Mouse (Mus musculus) hindbrain, embryonic 10.5 days (tissue): ENCODE measurements at regions not wholly inside any gene's neighbourhood (a gene's known extent, or its start where the extent isn't known, plus 50 kb on each side); places are given as distances from the start of the nearest gene placed in this dataset.

ENCODE experiments used
- DNase-seq: peaks from one replicate; pipeline ENCODE4 v3.0.0-alpha.2; 2017; ENCODE audit warnings: low spot score
- H3K27ac ChIP-seq: fragments of 300-500 bp; sonication (generic); 2 replicates; pipeline ENCODE4 v1.5.1; 2016; ENCODE audit warnings: mild to moderate bottlenecking, moderate library complexity
- H3K27me3 ChIP-seq: fragments of 300-500 bp; sonication (generic); 2 replicates; pipeline ENCODE4 v1.6.1; 2016; ENCODE audit warnings: mild to moderate bottlenecking; ENCODE audit not compliant: poor library complexity, insufficient read depth, severe bottlenecking
- H3K36me3 ChIP-seq: fragments of 300-500 bp; sonication (generic); 2 replicates; pipeline ENCODE4 v1.6.1; 2016; ENCODE audit warnings: mild to moderate bottlenecking, moderate library complexity
- H3K4me1 ChIP-seq: fragments of 300-500 bp; sonication (generic); replicated peaks from 2 replicates; pipeline ENCODE4 v1.6.1; 2016; ENCODE audit warnings: mild to moderate bottlenecking
- H3K4me3 ChIP-seq: fragments of 300-500 bp; sonication (generic); 2 replicates; pipeline ENCODE4 v1.5.1; 2016; ENCODE audit warnings: mild to moderate bottlenecking, moderate library complexity
- H3K9me3 ChIP-seq: fragments of 300-500 bp; sonication (generic); 2 replicates; pipeline ENCODE4 v1.6.1; 2016; ENCODE audit warnings: mild to moderate bottlenecking, moderate library complexity
- WGBS: fragments of 180-500 bp; shearing (Covaris S2); methylation state at CpG from one replicate; pipeline ENCODE4 v1.1.7; 2016; 5-methylcytosine and 5-hydroxymethylcytosine counted together

DNA sequence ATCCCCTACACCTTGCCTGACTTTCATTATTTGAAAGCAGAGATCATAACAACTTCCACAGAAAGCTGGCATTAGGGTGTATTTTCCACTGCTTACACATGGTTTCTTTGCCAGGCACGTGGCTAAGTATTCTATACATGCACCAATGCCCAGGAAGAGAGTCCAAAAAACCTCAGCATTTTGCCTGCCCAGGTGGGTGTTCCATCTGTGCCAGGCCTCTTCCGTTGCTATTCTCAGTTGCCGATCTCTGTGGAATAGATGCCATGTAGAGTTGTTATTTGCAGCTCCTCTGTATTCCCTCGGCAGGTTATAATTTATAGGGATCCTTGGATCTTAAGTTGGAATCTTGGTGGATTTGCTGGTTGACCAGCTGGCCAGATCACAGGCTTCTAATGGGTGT, 161.3 kb downstream of the Gm5426 start:
- Histone ChIP-seq H3K9me3 (no peaks in the 10 kb centered on the region), H3K27me3 (no peaks in the 10 kb centered on the region), H3K4me1 (no peaks in the 10 kb centered on the region), H3K4me3 (no peak overlapping the region), H3K36me3 (no peaks in the 10 kb centered on the region), H3K27ac (no peak overlapping the region)
- 92% methylated on average over 4 of the region's 4 CpGs for WGBS
- DNase-seq = no peak

DNA sequence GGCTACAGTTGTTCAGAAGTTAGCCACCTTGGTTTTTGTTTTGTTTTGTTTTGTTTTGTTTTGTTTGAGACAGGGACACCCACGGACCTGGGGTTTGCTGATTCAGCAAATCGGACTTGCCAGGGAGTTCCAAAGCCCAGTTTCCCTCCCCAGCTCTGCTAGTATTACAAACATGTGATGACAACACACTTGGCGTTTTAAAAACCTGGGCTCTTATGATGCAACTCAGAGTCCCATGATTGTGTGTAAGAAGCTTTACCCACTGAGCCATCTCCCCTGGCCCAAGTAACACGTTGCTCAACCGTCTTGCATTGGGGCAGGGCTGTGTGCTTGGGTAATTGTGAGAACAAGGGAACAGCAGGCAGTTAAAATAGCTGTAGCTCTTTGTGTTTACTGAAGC, 162.2 kb downstream of the Gm5426 start:
- Histone ChIP-seq H3K36me3 (no peaks in the 10 kb centered on the region), H3K9me3 (no peaks in the 10 kb centered on the region), H3K27me3 (no peaks in the 10 kb centered on the region), H3K4me1 (no peaks in the 10 kb centered on the region), H3K4me3 (no peak overlapping the region), H3K27ac (no peak overlapping the region)
- 78% methylated on average over 5 of the region's 5 CpGs for WGBS
- no peak for DNase-seq

DNA sequence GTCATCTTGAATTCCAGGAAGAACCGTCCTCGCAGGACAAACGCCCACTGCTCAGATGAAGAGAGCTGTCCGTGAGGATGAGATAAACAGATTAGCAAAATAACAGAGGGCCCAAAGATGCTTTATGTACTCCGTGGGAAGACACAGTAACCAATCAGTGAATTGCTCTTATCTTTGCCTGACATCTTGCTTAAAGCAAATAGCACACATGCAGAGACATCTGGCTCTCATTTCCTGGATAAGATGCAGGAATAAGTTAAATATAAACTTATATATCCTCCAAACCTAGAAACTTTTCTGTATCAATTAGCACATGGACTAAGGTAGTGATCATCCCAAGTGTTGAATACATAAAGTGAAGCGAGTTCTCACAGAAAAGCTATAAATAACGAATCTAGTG, 169.3 kb downstream of the Gm5426 start:
- Histone ChIP-seq H3K27ac (no peak overlapping the region), H3K4me1 (peaks cover 22% of the 10 kb centered on the region), H3K4me3 (no peak overlapping the region), H3K36me3 (no peaks in the 10 kb centered on the region), H3K27me3 (no peaks in the 10 kb centered on the region), H3K9me3 (no peaks in the 10 kb centered on the region)
- no peak for DNase-seq
- WGBS = 78% methylated on average over 7 of the region's 7 CpGs

DNA sequence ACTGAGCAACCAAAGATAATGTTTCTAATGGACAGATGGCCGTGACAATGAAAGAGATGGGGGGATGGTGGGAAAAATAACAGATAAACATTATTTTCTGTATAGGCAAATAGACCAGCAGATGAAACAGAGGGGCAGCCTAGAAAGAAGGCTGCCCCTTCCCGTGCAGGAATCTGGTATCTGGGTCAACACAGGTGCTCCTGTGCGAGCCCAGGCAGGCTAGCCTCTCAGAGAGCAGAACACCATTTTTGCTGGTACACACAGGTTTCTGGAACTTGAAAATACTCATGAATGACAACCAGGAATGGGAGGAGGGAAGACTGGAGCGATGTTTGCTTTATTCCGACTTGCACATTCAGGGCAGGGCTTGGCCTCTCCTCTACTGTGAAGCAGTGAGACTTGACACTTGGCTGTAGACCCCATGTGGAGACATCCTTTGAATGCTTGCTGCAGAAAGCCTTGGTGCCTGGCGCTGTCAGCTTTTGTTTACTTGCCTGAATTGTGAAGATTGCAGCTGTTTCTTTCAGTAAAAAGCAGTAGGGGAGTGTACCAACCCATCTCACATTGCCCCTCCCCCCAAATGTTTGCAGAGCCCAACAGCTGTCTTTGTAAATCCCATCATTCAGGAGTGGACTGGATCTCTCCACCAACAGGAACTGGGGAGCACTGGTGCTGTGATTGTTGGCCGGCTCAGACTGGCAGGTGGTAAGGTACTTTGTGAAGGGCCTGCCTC, 172.5 kb downstream of the Gm5426 start:
- Histone ChIP-seq H3K27me3 (no peaks in the 10 kb centered on the region), H3K36me3 (peaks cover 8% of the 10 kb centered on the region), H3K27ac (peak overlapping the region; percentile 74), H3K9me3 (peaks cover 16% of the 10 kb centered on the region), H3K4me1 (peaks cover 22% of the 10 kb centered on the region), H3K4me3 (0 out of 2 replicates have a peak overlapping the region, but pooled peaks have one; percentile 2)
- WGBS = 6% methylated on average over 7 of the region's 7 CpGs
- DNase-seq = peak; percentile 75

- Histone ChIP-seq H3K4me3 (no peak overlapping the region), H3K27me3 (no peaks in the 10 kb centered on the region), H3K27ac (peak overlapping the region; percentile 74), H3K36me3 (peaks cover 8% of the 10 kb centered on the region), H3K9me3 (peaks cover 16% of the 10 kb centered on the region), H3K4me1 (peaks cover 22% of the 10 kb centered on the region)
- DNase-seq = no peak
- 70% methylated on average over 4 of the region's 4 CpGs for WGBS
These were observed 173.4 kb downstream of the Gm5426 start for GRCm38 (mm10) chr10:96309766-96310165.

DNA sequence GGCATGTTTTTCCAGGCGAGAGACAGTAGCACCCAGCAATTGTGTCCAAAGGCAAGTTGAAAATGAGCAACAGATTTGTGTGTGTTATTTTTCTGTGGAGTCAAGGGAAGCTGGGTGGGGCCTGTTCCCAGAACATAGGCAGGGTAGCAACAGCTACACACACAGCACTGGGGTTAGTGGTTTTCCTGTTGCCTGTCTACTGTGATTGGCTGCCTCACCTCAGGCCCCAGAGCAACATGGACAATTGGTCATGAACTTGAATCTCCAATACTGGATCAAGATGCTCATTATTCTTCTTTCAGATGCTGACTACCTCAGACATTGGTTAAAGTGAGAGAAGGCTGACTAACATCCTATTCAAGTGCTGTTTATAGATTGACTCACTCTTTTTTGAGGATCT, 188.9 kb downstream of the Gm5426 start:
- Histone ChIP-seq H3K27me3 (no peaks in the 10 kb centered on the region), H3K4me1 (peaks cover 2% of the 10 kb centered on the region; the same call in 1 of the 2 replicates), H3K4me3 (no peak overlapping the region), H3K36me3 (no peaks in the 10 kb centered on the region), H3K9me3 (no peaks in the 10 kb centered on the region), H3K27ac (no peak overlapping the region)
- no peak for DNase-seq
- 88% methylated on average over 1 of the region's 1 CpGs for WGBS

DNA sequence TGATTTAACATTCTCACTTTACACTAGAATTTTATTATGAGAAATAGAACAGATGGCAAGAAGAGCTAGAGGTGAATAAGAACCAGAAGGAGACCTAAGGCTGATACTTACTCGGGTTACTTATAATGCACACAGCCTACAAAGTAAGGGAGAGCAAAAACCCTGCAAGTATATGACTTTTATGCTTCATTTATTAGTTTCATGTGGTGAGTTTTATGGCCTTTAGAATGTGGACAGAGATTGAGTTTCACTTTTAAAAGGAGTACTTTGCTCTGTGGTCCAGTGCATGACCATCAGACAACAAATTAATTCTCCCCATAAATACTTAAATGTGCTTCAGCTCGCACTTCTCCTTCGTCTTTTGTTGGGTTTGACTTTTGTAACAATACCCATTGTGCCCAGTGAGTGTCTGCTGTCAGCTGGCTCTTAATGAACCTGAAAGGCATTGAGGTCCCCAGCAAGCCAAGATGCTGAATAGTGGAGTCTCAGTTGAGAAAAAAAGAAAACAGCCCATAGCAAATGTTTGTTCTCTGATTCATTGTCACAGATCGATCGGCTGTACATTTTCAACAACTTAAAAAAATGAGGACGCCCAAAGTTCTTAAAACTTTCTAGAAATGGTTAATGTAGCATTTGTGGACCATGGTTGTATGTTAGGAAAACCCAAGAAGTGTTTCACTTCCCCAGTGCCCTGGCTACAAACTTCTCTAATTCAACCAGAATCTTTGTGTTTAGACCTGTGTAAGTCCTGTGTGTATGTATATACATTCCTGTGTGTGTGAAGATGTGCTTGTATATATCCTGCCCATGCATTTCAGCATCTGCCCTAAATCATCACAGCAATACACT, 194.5 kb downstream of the Gm5426 start:
- 44% methylated on average over 6 of the region's 6 CpGs for WGBS
- DNase-seq = no peak

GRCm38 (mm10) chr10:96332731-96333201, 196.4 kb downstream of the Gm5426 start:
- DNase-seq = no peak
- Histone ChIP-seq H3K27me3 (no peaks in the 10 kb centered on the region), H3K27ac (peak overlapping the region; percentile 54), H3K9me3 (no peaks in the 10 kb centered on the region), H3K4me3 (no peak overlapping the region), H3K4me1 (peaks cover 36% of the 10 kb centered on the region), H3K36me3 (no peaks in the 10 kb centered on the region)
- 79% methylated on average over 10 of the region's 10 CpGs for WGBS

More for the DNA sequence above, 194.5 kb downstream of the Gm5426 start:
- no peak overlapping the region for H3K4me3 ChIP-seq
- H3K36me3 ChIP-seq = no peaks in the 10 kb centered on the region
- no peaks in the 10 kb centered on the region for H3K27me3 ChIP-seq
- H3K27ac ChIP-seq = peak overlapping the region; percentile 66; the same call in 1 of the 2 replicates
- H3K9me3 ChIP-seq = no peaks in the 10 kb centered on the region
- peaks cover 28% of the 10 kb centered on the region for H3K4me1 ChIP-seq

GRCm38 (mm10) chr10:96333224-96333623, 196.8 kb downstream of the Gm5426 start:
- H3K27ac ChIP-seq = peak overlapping the region; percentile 54; the same call in 1 of the 2 replicates
- H3K9me3 ChIP-seq = no peaks in the 10 kb centered on the region
- no peaks in the 10 kb centered on the region for H3K36me3 ChIP-seq
- DNase-seq = no peak
- peaks cover 37% of the 10 kb centered on the region for H3K4me1 ChIP-seq
- H3K4me3 ChIP-seq = no peak overlapping the region
- H3K27me3 ChIP-seq = no peaks in the 10 kb centered on the region
- 86% methylated on average over 6 of the region's 6 CpGs for WGBS

- no peaks in the 10 kb centered on the region for H3K27me3 ChIP-seq
- 90% methylated on average over 3 of the region's 3 CpGs for whole genome bisulfite sequencing
These were observed 199.9 kb downstream of the Gm5426 start for GRCm38 (mm10) chr10:96336271-96336670.

GRCm38 (mm10) chr10:96337088-96337666, 200.8 kb downstream of the Gm5426 start:
- H3K36me3 ChIP-seq = no peaks in the 10 kb centered on the region
- no peaks in the 10 kb centered on the region for H3K27me3 ChIP-seq
- no peak overlapping the region for H3K4me3 ChIP-seq
- H3K9me3 ChIP-seq = no peaks in the 10 kb centered on the region
- 79% methylated on average over 9 of the region's 9 CpGs for WGBS
- DNase-seq = no peak
- no peak overlapping the region for H3K27ac ChIP-seq
- H3K4me1 ChIP-seq = peaks cover 20% of the 10 kb centered on the region; the same call in 1 of the 2 replicates

More at GRCm38 (mm10) chr10:96336271-96336670, 199.9 kb downstream of the Gm5426 start:
- Histone ChIP-seq H3K27ac (no peak overlapping the region), H3K4me1 (peaks cover 25% of the 10 kb centered on the region; the same call in 1 of the 2 replicates), H3K36me3 (no peaks in the 10 kb centered on the region), H3K4me3 (no peak overlapping the region), H3K9me3 (no peaks in the 10 kb centered on the region)
- no peak for DNase-seq

DNA sequence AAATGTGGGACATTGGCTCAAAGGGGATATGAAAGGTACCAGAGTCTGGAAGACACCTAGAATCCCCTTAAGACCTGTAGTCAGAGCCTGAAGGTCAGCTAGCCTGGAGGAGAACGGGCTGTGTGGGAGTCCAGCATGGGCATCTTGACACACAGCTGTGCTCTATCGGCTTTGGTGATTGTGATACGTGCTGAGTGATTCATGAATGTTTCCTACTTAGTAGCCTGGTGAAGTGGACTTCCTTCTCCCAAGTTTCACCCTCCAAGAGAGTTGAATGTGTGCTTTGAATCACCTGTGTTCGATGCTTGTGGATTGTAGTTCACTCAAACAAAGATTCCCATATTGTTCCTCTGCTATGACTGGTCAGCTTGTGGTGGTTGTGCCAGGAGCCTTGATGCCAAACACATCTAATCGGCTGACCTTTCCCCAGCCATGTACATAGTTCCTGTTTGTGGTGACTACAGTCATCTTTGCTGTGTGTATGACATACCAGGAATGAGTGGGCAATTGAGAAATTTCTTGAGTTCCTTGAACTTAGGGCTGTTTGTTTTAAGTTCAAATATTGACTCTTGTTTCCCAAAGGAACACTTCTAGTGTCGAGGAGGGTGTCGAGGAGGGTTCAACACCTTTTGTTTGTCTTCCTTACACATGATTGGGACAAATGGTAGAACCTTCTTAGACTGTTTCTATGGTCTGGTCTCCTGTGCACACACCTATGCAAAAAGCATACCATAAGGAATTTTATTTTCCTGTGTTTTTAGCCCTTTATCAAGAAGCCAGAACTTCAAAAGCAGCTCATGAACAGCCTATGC, 201.6 kb downstream of the Gm5426 start:
- 85% methylated on average over 7 of the region's 7 CpGs for WGBS
- H3K27me3 ChIP-seq = no peaks in the 10 kb centered on the region
- no peak for DNase-seq

More for the DNA sequence above, 201.6 kb downstream of the Gm5426 start:
- peaks cover 14% of the 10 kb centered on the region; the same call in 1 of the 2 replicates for H3K4me1 ChIP-seq
- no peak overlapping the region for H3K4me3 ChIP-seq
- H3K9me3 ChIP-seq = no peaks in the 10 kb centered on the region
- H3K27ac ChIP-seq = no peak overlapping the region
- H3K36me3 ChIP-seq = no peaks in the 10 kb centered on the region
